Mouse (Mus musculus): ENCODE measurements around the gene Dlk1. TPM values are rescaled to one million over a fixed set of nuclear protein-coding genes. Genes with fewer than 3 reads are reported as not detected.
A peak's percentile ranks its signal among the peaks of the same experiment; 100 is the strongest.
"Not testable (repeated sequence)": the region's sequence is repeated elsewhere in the genome, so short reads cannot be mapped to it uniquely, and the experiment has no call there.

Gene Dlk1
- polyA plus RNA-seq, 1 experiment from 2014 or later = 57.7 TPM

DNA sequence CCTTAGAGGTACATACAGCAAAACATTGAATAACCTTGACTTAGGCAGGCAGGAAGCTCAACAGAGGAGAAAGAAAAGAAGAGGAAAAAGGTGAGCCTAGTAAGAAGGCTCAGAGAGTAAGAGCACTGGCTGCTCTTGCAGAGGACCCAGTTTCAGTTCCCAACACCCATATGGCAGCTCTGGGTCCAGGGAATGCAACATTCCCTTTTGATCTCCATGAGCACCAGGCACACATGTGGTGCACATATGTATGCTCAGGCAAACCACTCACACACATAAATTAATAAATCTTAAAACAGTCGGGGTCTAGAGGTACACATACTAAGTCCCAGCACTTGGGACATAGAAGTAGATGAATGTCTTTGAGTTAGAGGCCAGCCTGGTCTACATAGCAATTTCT lies 33.9 kb downstream of the Dlk1 start:
- H3K4me1 ChIP-seq (ENCODE audit: control insufficient read depth, insufficient read depth, low read depth, low read length); H3K4me2 ChIP-seq (ENCODE audit: low read length); H3K9ac ChIP-seq (ENCODE audit: low read depth, low read length); H3K9me3 ChIP-seq (ENCODE audit: control insufficient read depth, low read length); H3K27me3 ChIP-seq (replicated peaks; ENCODE audit: control insufficient read depth, insufficient read depth, low read length); H3K4me3 ChIP-seq (ENCODE audit: low read length); H3K27ac ChIP-seq (ENCODE audit: low read depth, low read length); H3K36me3 ChIP-seq (ENCODE audit: control insufficient read depth, insufficient read depth, low read length); ATAC-seq: not testable (repeated sequence)
- 77% methylated on average over 1 of the region's 1 CpGs for WGBS

GRCm38 (mm10) chr12:109491701-109492100 lies 39.1 kb downstream of the Dlk1 start:
- H3K36me3 ChIP-seq (ENCODE audit: control insufficient read depth, insufficient read depth, low read length) = no peaks in the 10 kb centered on the region
- no peak overlapping the region for H3K27ac ChIP-seq (ENCODE audit: low read depth, low read length)
- H3K4me2 ChIP-seq (ENCODE audit: low read length) = no peak overlapping the region
- no peaks in the 10 kb centered on the region for H3K27me3 ChIP-seq (replicated peaks; ENCODE audit: control insufficient read depth, insufficient read depth, low read length)
- no peak overlapping the region for H3K9ac ChIP-seq (ENCODE audit: low read depth, low read length)
- H3K4me3 ChIP-seq (ENCODE audit: low read length) = no peak overlapping the region
- no peaks in the 10 kb centered on the region for H3K4me1 ChIP-seq (ENCODE audit: control insufficient read depth, insufficient read depth, low read depth, low read length)
- ATAC-seq = no peak
- no peaks in the 10 kb centered on the region for H3K9me3 ChIP-seq (ENCODE audit: control insufficient read depth, low read length)
- WGBS = 63% methylated on average over 3 of the region's 3 CpGs

DNA sequence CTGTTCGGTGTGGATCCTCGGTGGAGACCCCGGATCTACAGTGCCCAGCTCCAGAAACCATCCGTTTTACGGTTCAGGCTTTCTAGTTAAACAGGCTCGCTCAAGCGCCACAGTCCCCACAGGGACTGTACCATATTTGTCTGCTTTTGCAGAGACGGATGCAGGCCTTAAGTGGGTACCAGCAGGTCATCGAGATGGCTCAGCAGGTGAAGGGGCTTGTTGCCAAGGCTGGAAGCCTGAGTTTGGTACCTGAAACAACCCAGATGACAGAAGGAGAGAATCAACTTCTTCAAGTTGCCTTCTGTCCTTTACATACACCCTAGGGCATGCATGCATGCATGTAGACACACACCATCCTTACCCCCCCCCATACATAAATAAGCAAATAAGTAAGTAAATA lies 40.8 kb downstream of the Dlk1 start:
- no peak for ATAC-seq
- 77% methylated on average over 9 of the region's 9 CpGs for WGBS

DNA sequence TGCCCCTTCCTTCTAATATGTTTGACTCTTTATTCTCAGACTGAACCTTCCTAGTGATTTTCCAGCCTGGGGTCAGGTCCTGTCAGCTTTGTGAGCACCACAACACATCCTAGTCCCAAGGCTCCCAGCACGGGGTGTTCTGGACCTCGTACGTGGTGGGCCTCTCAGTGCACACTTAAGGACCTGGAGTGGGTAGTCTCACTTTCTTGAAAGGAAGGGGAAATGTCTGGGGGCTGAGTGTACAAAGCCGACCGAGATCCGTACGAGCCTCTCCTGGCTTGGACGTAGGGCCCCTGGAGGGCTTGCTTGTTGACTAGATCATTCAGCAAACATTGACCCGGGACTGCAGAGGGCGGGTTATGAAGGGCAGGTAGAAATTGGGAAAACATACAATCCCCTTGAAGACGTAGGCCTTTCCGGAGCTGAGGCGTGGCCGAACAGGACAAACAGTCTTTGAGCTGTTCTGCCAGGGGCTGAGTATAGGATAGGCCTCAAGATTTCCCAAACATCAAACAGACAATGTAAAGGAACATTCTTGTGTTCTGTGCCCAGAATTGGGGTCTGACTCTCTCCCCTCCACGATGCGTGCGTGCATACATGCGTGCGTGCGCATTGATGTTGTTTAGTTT lies 42.5 kb downstream of the Dlk1 start:
- Histone ChIP-seq H3K4me1 (ENCODE audit: control insufficient read depth, insufficient read depth, low read depth, low read length) (no peaks in the 10 kb centered on the region), H3K36me3 (ENCODE audit: control insufficient read depth, insufficient read depth, low read length) (no peaks in the 10 kb centered on the region), H3K9ac (ENCODE audit: low read depth, low read length) (no peak overlapping the region), H3K9me3 (ENCODE audit: control insufficient read depth, low read length) (no peaks in the 10 kb centered on the region), H3K4me2 (ENCODE audit: low read length) (no peak overlapping the region), H3K4me3 (ENCODE audit: low read length) (no peak overlapping the region), H3K27me3 (replicated peaks; ENCODE audit: control insufficient read depth, insufficient read depth, low read length) (no peaks in the 10 kb centered on the region), H3K27ac (ENCODE audit: low read depth, low read length) (no peak overlapping the region)
- ATAC-seq = no peak
- WGBS = 83% methylated on average over 20 of the region's 20 CpGs

More for the DNA sequence above, 40.8 kb downstream of the Dlk1 start:
- Histone ChIP-seq H3K27ac (ENCODE audit: low read depth, low read length) (no peak overlapping the region), H3K4me1 (ENCODE audit: control insufficient read depth, insufficient read depth, low read depth, low read length) (no peaks in the 10 kb centered on the region), H3K4me3 (ENCODE audit: low read length) (no peak overlapping the region), H3K4me2 (ENCODE audit: low read length) (no peak overlapping the region), H3K9me3 (ENCODE audit: control insufficient read depth, low read length) (no peaks in the 10 kb centered on the region), H3K36me3 (ENCODE audit: control insufficient read depth, insufficient read depth, low read length) (no peaks in the 10 kb centered on the region), H3K9ac (ENCODE audit: low read depth, low read length) (no peak overlapping the region), H3K27me3 (replicated peaks; ENCODE audit: control insufficient read depth, insufficient read depth, low read length) (no peaks in the 10 kb centered on the region)

- Histone ChIP-seq H3K9me3 (ENCODE audit: control insufficient read depth, low read length) (no peaks in the 10 kb centered on the region), H3K4me3 (ENCODE audit: low read length) (no peak overlapping the region), H3K4me2 (ENCODE audit: low read length) (no peak overlapping the region), H3K4me1 (ENCODE audit: control insufficient read depth, insufficient read depth, low read depth, low read length) (no peaks in the 10 kb centered on the region), H3K27ac (ENCODE audit: low read depth, low read length) (no peak overlapping the region), H3K36me3 (ENCODE audit: control insufficient read depth, insufficient read depth, low read length) (no peaks in the 10 kb centered on the region), H3K9ac (ENCODE audit: low read depth, low read length) (no peak overlapping the region), H3K27me3 (replicated peaks; ENCODE audit: control insufficient read depth, insufficient read depth, low read length) (no peaks in the 10 kb centered on the region)
- WGBS = 78% methylated on average over 6 of the region's 6 CpGs
- ATAC-seq = no peak
These were observed 43.8 kb downstream of the Dlk1 start for GRCm38 (mm10) chr12:109496397-109496796.

GRCm38 (mm10) chr12:109500992-109501391 lies 48.4 kb downstream of the Dlk1 start:
- Histone ChIP-seq H3K9me3 (ENCODE audit: control insufficient read depth, low read length) (no peaks in the 10 kb centered on the region), H3K9ac (ENCODE audit: low read depth, low read length) (no peak overlapping the region), H3K4me3 (ENCODE audit: low read length) (no peak overlapping the region), H3K4me2 (ENCODE audit: low read length) (no peak overlapping the region), H3K27ac (ENCODE audit: low read depth, low read length) (no peak overlapping the region), H3K36me3 (ENCODE audit: control insufficient read depth, insufficient read depth, low read length) (no peaks in the 10 kb centered on the region), H3K4me1 (ENCODE audit: control insufficient read depth, insufficient read depth, low read depth, low read length) (no peaks in the 10 kb centered on the region), H3K27me3 (replicated peaks; ENCODE audit: control insufficient read depth, insufficient read depth, low read length) (no peaks in the 10 kb centered on the region)
- 61% methylated on average over 4 of the region's 4 CpGs for WGBS
- no peak for ATAC-seq

DNA sequence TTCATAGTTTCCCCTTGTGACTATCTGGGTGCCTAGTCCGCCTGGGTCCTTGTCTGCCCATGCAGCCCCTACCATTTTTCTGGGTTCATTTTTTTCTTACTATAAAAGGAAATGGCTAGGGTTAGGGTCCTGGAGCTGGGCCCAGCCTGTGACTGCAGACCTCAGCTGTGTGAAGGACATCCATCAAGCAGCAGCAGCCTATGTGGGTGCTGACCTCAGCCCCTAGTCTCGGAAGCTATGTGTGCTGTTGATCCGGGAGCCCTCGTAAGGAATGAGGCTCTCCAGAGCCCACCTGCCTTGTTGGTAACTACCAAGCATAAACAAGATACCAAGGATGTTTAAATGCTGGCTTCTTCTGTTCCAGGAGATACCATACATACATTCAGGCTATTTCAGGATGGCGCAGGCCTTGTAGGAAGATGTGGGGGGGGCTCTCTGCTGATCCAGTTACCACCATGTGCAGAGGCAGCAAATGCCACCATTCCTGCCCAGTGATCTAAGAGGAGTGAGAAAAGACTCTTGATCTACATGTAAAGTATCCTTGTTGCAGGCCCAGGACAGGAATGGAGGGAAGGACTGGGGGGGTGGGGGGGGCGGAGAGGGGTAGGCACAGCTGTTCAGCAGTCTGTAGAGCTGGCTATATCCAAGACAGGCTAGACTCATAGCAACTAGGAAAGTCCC lies 49.9 kb downstream of the Dlk1 start:
- Histone ChIP-seq H3K27ac (ENCODE audit: low read depth, low read length) (no peak overlapping the region), H3K36me3 (ENCODE audit: control insufficient read depth, insufficient read depth, low read length) (no peaks in the 10 kb centered on the region), H3K9ac (ENCODE audit: low read depth, low read length) (no peak overlapping the region), H3K4me1 (ENCODE audit: control insufficient read depth, insufficient read depth, low read depth, low read length) (no peaks in the 10 kb centered on the region), H3K4me3 (ENCODE audit: low read length) (no peak overlapping the region), H3K4me2 (ENCODE audit: low read length) (no peak overlapping the region), H3K27me3 (replicated peaks; ENCODE audit: control insufficient read depth, insufficient read depth, low read length) (no peaks in the 10 kb centered on the region), H3K9me3 (ENCODE audit: control insufficient read depth, low read length) (no peaks in the 10 kb centered on the region)
- ATAC-seq = no peak
- 92% methylated on average over 6 of the region's 6 CpGs for WGBS

DNA sequence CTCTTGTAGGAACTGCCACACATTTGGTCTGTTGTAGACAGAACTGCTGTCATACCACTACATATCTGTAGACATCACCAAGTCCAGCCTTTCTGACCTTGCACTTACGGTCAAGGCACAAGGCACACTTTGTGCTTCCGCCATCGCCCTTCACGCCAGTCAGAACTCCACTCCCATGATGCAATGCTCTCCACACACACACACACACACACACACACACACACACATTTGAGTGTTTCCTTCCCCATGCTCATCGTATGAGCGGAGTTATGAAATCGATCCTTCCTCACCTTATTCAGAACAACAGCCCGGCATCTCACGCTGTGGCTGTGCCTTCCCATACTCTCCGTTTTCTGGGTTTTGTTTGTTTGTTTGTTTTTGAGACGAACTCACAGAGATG lies 55.1 kb downstream of the Dlk1 start:
- Histone ChIP-seq H3K36me3 (ENCODE audit: control insufficient read depth, insufficient read depth, low read length) (no peaks in the 10 kb centered on the region), H3K4me1 (ENCODE audit: control insufficient read depth, insufficient read depth, low read depth, low read length) (peaks cover 12% of the 10 kb centered on the region), H3K4me3 (ENCODE audit: low read length) (no peak overlapping the region), H3K9me3 (ENCODE audit: control insufficient read depth, low read length) (no peaks in the 10 kb centered on the region), H3K27me3 (replicated peaks; ENCODE audit: control insufficient read depth, insufficient read depth, low read length) (no peaks in the 10 kb centered on the region), H3K4me2 (ENCODE audit: low read length) (no peak overlapping the region), H3K27ac (ENCODE audit: low read depth, low read length) (no peak overlapping the region), H3K9ac (ENCODE audit: low read depth, low read length) (no peak overlapping the region)
- no peak for ATAC-seq
- 84% methylated on average over 11 of the region's 11 CpGs for WGBS

GRCm38 (mm10) chr12:109508495-109509454 lies 56.2 kb downstream of the Dlk1 start:
- H3K27ac ChIP-seq (ENCODE audit: low read depth, low read length) = no peak overlapping the region
- H3K36me3 ChIP-seq (ENCODE audit: control insufficient read depth, insufficient read depth, low read length) = no peaks in the 10 kb centered on the region

More at GRCm38 (mm10) chr12:109508495-109509454, 56.2 kb downstream of the Dlk1 start:
- Histone ChIP-seq H3K4me3 (ENCODE audit: low read length) (no peak overlapping the region), H3K27me3 (replicated peaks; ENCODE audit: control insufficient read depth, insufficient read depth, low read length) (no peaks in the 10 kb centered on the region), H3K9me3 (ENCODE audit: control insufficient read depth, low read length) (no peaks in the 10 kb centered on the region), H3K4me2 (ENCODE audit: low read length) (no peak overlapping the region), H3K4me1 (ENCODE audit: control insufficient read depth, insufficient read depth, low read depth, low read length) (peaks cover 12% of the 10 kb centered on the region), H3K9ac (ENCODE audit: low read depth, low read length) (no peak overlapping the region)
- 0 out of 2 replicates have a peak, but pooled peaks have one; percentile 35 for ATAC-seq
- 26% methylated on average over 20 of the region's 20 CpGs for WGBS

All from hindbrain, embryonic 16.5 days (tissue).